Mouse (Mus musculus) MEL (cell line): ENCODE data around the gene Ovol1. TPM values are rescaled to one million over a fixed set of nuclear protein-coding genes. Genes with fewer than 3 reads are reported as not detected.

ENCODE experiments used
- DNase-seq: peaks from one replicate; pipeline ENCODE4 v3.0.0; 2011; ENCODE audit warnings: low read depth, low spot score
- H3K27ac ChIP-seq: 2 replicates; pipeline ENCODE4 v1.5.1; 2012; ENCODE audit warnings: low read depth, mild to moderate bottlenecking, control low read depth, low read length, moderate library complexity; ENCODE audit not compliant: control insufficient read depth
- H3K27me3 ChIP-seq, 2 experiments: fragments of 150-350 bp in 1 of 2; sonication (generic) in 1 of 2; 2 replicates each; pipeline ENCODE4 v1.6.1; 2012; ENCODE audit warnings: low read length in 2 of 2, mild to moderate bottlenecking in 2 of 2, improper control_type of control experiment in 1 of 2, moderate library complexity in 1 of 2; ENCODE audit not compliant: insufficient read depth in 2 of 2, control insufficient read depth in 1 of 2
- H3K36me3 ChIP-seq, 2 experiments: 2 replicates each; pipeline ENCODE4 v1.6.1; 2012 to 2014; ENCODE audit warnings: low read length in 2 of 2, improper control_type of control experiment in 1 of 2, inconsistent platforms in 1 of 2, mild to moderate bottlenecking in 1 of 2; ENCODE audit not compliant: insufficient read depth in 2 of 2, control insufficient read depth in 1 of 2
- H3K4me1 ChIP-seq, 2 experiments: fragments of 150-350 bp in 1 of 2; sonication (generic) in 1 of 2; 2 replicates each; pipeline ENCODE4 v1.6.1; 2012; ENCODE audit warnings: low read length in 2 of 2, improper control_type of control experiment in 1 of 2, mild to moderate bottlenecking in 1 of 2; ENCODE audit not compliant: insufficient read depth in 2 of 2, control insufficient read depth in 1 of 2
- H3K4me3 ChIP-seq, 2 experiments: fragments of 150-350 bp in 1 of 2; sonication (generic) in 1 of 2; 2 replicates each; pipeline ENCODE4 v1.5.1; 2012; ENCODE audit warnings: low read depth in 2 of 2, low read length in 2 of 2, mild to moderate bottlenecking in 2 of 2, moderate library complexity in 2 of 2, control low read depth in 1 of 2, improper control_type of control experiment in 1 of 2; ENCODE audit not compliant: control insufficient read depth in 1 of 2, insufficient read depth in 1 of 2
- H3K79me2 ChIP-seq: 2 replicates; pipeline ENCODE4 v1.6.1; 2012; ENCODE audit warnings: mild to moderate bottlenecking, low read length, moderate library complexity; ENCODE audit not compliant: control insufficient read depth, poor library complexity, insufficient read depth
- H3K9ac ChIP-seq: 2 replicates; pipeline ENCODE4 v1.6.1; 2012; ENCODE audit warnings: low read depth, mild to moderate bottlenecking, control low read depth, low read length, moderate library complexity; ENCODE audit not compliant: control insufficient read depth, poor library complexity, severe bottlenecking
- H3K9me3 ChIP-seq: fragments of 150-350 bp; sonication (generic); replicated peaks from 2 replicates; pipeline ENCODE4 v1.6.1; 2012; ENCODE audit warnings: mild to moderate bottlenecking, low read length, improper control_type of control experiment, moderate library complexity; ENCODE audit not compliant: insufficient read depth
- BHLHE40 ChIP-seq: IDR thresholded peaks from 2 replicates; pipeline ENCODE4 v1.6.1; 2012; ENCODE audit warnings: low read depth, mild to moderate bottlenecking, inconsistent platforms, low read length, improper control_type of control experiment, borderline replicate concordance
- CHD2 ChIP-seq: IDR thresholded peaks from 2 replicates; pipeline ENCODE4 v1.6.1; 2011; ENCODE audit warnings: low read length, improper control_type of control experiment
- CTCF ChIP-seq, 3 experiments: IDR thresholded peaks in 2 of 3; conservative IDR thresholded peaks in 1 of 3; 2 replicates each; pipeline ENCODE4 v1.5.1; 2011 to 2012; ENCODE audit warnings: low read length in 3 of 3, low read depth in 2 of 3, mild to moderate bottlenecking in 2 of 3, improper control_type of control experiment in 1 of 3, inconsistent platforms in 1 of 3, mixed read lengths in 1 of 3, moderate library complexity in 1 of 3; ENCODE audit not compliant: control insufficient read depth in 1 of 3, insufficient read depth in 1 of 3, poor library complexity in 1 of 3, severe bottlenecking in 1 of 3
- E2F4 ChIP-seq: IDR thresholded peaks from 2 replicates; pipeline ENCODE4 v1.6.1; 2011; ENCODE audit warnings: low read depth, low read length, improper control_type of control experiment, borderline replicate concordance
- HCFC1 ChIP-seq: IDR thresholded peaks from 2 replicates; pipeline ENCODE4 v1.6.1; 2012; ENCODE audit warnings: low read depth, mild to moderate bottlenecking, inconsistent platforms, low read length, improper control_type of control experiment, moderate library complexity
- MAX ChIP-seq: IDR thresholded peaks from 2 replicates; pipeline ENCODE4 v1.6.1; 2011; ENCODE audit warnings: low read length, improper control_type of control experiment
- MAZ ChIP-seq: IDR thresholded peaks from 2 replicates; pipeline ENCODE4 v1.6.1; 2012; ENCODE audit warnings: low read depth, mild to moderate bottlenecking, inconsistent platforms, low read length, improper control_type of control experiment
- MXI1 ChIP-seq: IDR thresholded peaks from 2 replicates; pipeline ENCODE4 v1.6.1; 2011; ENCODE audit warnings: mild to moderate bottlenecking, low read depth, low read length, improper control_type of control experiment
- SIN3A ChIP-seq: IDR thresholded peaks from 2 replicates; pipeline ENCODE4 v1.6.1; 2012; ENCODE audit warnings: low read length, improper control_type of control experiment, inconsistent platforms
- TBP ChIP-seq: IDR thresholded peaks from 2 replicates; pipeline ENCODE4 v1.8.0; 2011; ENCODE audit warnings: low read depth, low read length, improper control_type of control experiment
- UBTF ChIP-seq: IDR thresholded peaks from 2 replicates; pipeline ENCODE4 v1.6.1; 2012; ENCODE audit warnings: low read depth, mild to moderate bottlenecking, inconsistent platforms, low read length, improper control_type of control experiment, moderate library complexity, borderline replicate concordance; ENCODE audit not compliant: insufficient read depth
- USF2 ChIP-seq, 2 experiments: IDR thresholded peaks; 2 replicates each; pipeline ENCODE4 v1.6.1; 2011 to 2012; ENCODE audit warnings: improper control_type of control experiment in 2 of 2, low read length in 2 of 2, borderline replicate concordance in 1 of 2, inconsistent platforms in 1 of 2, low read depth in 1 of 2, mild to moderate bottlenecking in 1 of 2; ENCODE audit not compliant: insufficient read depth in 1 of 2
- polyA plus RNA-seq, 2 experiments: library from polyadenylated mRNA; stranded (reverse) in 1 of 2; unstranded in 1 of 2; fragments of >175 nt in 1 of 2; fragments of >200 nt in 1 of 2; gene quantifications; 2 replicates each; pipeline versions ENCODE4 v1.2.1 to v1.2.4; 2012; ENCODE audit warnings: low replicate concordance in 2 of 2, low read depth in 1 of 2; ENCODE audit not compliant: insufficient read length in 2 of 2, insufficient read depth in 1 of 2, missing spikeins in 1 of 2
- total RNA-seq: library from RNA; depleted of rRNA; stranded (reverse); fragments of 300-350 nt; gene quantifications from 2 replicates; pipeline ENCODE4 v1.2.3, GENCODE M21; 2012

The Ovol1 gene
- total and polyA plus RNA-seq, 3 experiments = 0.06 TPM; not detected in 2

- H3K9ac ChIP-seq = no peak overlapping the region
- H3K27ac ChIP-seq = no peak overlapping the region
- peaks cover 0 to 3% of the 10 kb centered on the region in 2 experiments; a peak in 3 of 4 replicates for H3K4me1 ChIP-seq
- no peak overlapping the region for H3K4me3 ChIP-seq
- TF ChIP-seq MAZ (no peak), BHLHE40 (no peak), MAX (no peak), SIN3A (no peak), HCFC1 (no peak), MXI1 (no peak), TBP (no peak), UBTF (no peak)
- H3K9me3 ChIP-seq = no peaks in the 10 kb centered on the region
- H3K36me3 ChIP-seq = peaks cover 0 to 6% of the 10 kb centered on the region in 2 experiments; a peak in 2 of 4 replicates
- no peaks in the 10 kb centered on the region for H3K27me3 ChIP-seq
- DNase-seq = no peak
- H3K79me2 ChIP-seq = no peaks in the 10 kb centered on the region
These were observed 41.7 kb downstream of the Ovol1 start for GRCm38 (mm10) chr19:5518721-5519120.

DNA sequence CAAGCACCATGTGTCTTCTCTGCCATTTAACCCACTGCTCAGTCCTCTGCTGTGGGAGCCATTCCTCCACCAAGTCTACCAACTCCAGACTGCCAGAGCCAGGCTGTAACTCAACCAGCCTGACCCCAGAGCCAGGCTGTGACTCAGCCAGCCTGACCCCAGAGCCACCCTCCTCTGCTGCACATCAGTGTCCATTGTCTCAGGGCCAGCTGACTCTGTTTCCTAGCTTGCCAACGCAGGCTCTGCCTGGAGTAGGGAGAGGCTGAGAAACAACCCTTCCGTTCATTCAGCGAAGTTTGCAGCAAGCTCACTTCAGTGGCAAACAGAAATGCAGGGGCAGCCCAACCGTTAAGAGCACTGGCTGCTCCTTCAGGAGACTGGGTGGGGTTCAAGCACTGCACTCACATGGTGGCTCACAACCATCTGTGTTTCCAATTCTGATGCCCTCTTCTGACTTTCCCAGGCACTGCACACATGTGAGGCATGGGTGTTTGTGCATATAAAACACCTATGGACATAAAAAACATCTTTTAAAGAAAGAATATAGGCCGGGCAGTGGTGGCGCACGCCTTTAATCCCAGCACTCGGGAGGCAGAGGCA lies 43.4 kb downstream of the Ovol1 start:
- peaks cover 2 to 11% of the 10 kb centered on the region in 2 experiments; a peak in 3 of 4 replicates for H3K4me1 ChIP-seq
- peaks cover 0 to 11% of the 10 kb centered on the region in 2 experiments; a peak in 2 of 4 replicates for H3K36me3 ChIP-seq
- no peaks in the 10 kb centered on the region for H3K79me2 ChIP-seq
- no peak for TF ChIP-seq E2F4
- no peak for TF ChIP-seq HCFC1
- TF ChIP-seq CHD2 = no peak
- no peak for TF ChIP-seq USF2 (IDR thresholded peaks at IDR 0.05; ENCODE audit: borderline replicate concordance in 1 of 2, insufficient read depth in 1 of 2, low read depth in 1 of 2, low read length in 2 of 2)
- peak in 1 of 3 experiments; percentile 13; a peak in 1 of 6 replicates for TF ChIP-seq CTCF (IDR thresholded peaks at IDR 0.05 in 2 of 3, conservative IDR thresholded peaks at IDR 0.05 in 1 of 3; ENCODE audit: control insufficient read depth in 1 of 3, insufficient read depth in 1 of 3, low read depth in 2 of 3, low read length in 3 of 3, poor library complexity in 1 of 3, severe bottlenecking in 1 of 3)
- H3K9me3 ChIP-seq = no peaks in the 10 kb centered on the region
- H3K4me3 ChIP-seq = no peak overlapping the region
- H3K27me3 ChIP-seq = no peaks in the 10 kb centered on the region
- no peak overlapping the region for H3K27ac ChIP-seq
- DNase-seq = peak; percentile 28
- H3K9ac ChIP-seq = no peak overlapping the region
